Mouse (Mus musculus): ENCODE results near the gene Paqr7.

Paqr7 gene

DNA sequence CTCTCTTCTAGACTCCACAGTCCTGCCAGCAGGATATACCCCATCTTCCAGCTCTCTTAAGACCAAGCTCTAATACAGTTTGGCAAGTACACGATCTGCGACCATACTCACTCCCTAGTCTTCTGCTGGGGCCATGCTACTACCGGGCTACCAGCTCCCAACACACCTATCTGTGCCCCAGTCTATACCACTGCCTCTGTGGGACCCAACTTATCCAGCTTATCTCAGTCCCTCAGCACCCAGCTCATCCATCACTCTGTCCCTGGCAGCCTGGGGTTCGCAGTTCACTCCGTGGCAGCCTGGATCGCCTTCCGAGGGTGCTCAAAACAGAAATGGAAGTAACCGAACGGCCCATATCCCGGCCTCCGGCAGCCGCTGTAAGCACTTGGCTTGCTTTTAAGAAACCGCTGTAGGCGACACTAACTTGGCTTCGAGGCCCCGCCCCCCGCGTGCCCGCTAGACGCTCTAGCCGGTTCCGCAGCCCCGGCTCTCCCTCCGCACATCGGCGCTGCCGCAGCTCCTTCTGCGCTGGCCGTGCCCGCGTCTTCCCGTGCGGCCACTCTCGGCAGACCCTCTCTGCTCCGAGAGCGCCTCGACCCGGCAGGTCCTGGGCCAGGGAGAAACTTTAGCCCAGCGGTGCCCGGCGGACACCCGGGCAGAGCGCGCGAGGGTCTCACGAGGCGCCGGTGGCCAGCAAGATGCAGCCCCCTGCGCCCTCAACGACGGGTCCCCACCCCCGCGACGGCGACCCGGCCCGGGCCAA lies 37.8 kb downstream of the Paqr7 start:
- peak in 1 of 2 experiments; percentile 47 for DNase-seq (ENCODE audit: low spot score in 2 of 2)

GRCm38 (mm10) chr4:134534932-134535786 lies 38.7 kb downstream of the Paqr7 start, which contains the start of gene Mtfr1l:
Gene Mtfr1l (minus strand): TSS chr4:134535387.
- DNase-seq (ENCODE audit: low spot score in 2 of 2), result peak; percentile 96 to 97

- peak in 1 of 2 experiments; percentile 56 for DNase-seq (ENCODE audit: low spot score in 2 of 2)
Observed at GRCm38 (mm10) chr4:134535787-134536151, 39.3 kb downstream of the Paqr7 start.

DNA sequence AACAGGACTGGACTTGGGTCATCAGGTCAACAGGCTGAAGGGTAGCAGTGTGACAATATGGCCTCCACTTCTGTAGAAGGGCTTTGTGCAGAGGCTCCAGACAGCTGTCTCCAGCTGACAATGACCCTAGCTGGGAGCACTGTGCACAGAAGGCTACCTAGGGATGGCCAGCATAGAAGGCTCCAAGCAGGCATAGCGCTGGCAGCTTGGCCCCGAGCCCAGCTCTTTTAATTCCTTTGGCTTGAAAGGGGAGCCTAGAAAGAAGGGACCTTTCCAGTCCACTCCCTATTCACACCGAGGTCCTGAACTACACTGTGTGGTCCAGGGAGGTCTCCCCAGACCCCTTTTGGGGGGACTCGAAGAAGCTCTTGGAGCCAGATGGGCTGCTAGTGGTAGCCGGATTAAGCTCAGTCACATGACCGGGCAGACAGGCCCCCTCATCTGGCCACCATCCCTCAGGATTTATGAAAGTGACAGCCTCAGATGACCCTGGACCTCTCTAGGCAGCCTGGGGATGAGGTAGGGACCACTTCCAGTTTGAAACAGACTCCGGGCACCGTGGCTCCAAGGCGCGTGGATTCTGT lies 42.6 kb downstream of the Paqr7 start:
- DNase-seq (ENCODE audit: low spot score in 2 of 2), result no peak

DNA sequence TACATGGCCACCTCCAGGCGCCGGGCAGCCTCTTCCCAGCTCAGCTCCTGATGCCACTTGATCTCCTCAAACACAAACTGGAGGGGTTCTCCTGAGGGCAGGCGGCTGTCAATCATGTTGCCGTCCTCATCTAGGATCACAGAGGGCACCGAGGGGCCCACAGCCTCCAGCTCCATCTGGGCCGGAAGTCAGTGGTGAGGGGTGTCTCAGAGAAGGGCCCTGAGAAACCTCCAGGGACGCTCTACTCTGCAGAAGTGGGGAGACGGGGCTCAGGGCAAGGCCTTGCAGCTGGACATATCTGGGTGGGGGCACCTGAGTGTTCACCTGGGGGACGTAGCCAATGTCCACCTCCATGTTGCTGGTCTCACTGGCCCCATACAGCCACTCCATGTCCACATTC lies 46.2 kb downstream of the Paqr7 start:
- DNase-seq (ENCODE audit: low spot score in 2 of 2), result no peak

- DNase-seq (ENCODE audit: low spot score in 2 of 2), result peak; percentile 95 to 96
Observed at GRCm38 (mm10) chr4:134543261-134543660, 46.8 kb downstream of the Paqr7 start.

- no peak for DNase-seq (ENCODE audit: low spot score in 2 of 2)
Observed at GRCm38 (mm10) chr4:134546814-134547705, 50.6 kb downstream of the Paqr7 start.

DNA sequence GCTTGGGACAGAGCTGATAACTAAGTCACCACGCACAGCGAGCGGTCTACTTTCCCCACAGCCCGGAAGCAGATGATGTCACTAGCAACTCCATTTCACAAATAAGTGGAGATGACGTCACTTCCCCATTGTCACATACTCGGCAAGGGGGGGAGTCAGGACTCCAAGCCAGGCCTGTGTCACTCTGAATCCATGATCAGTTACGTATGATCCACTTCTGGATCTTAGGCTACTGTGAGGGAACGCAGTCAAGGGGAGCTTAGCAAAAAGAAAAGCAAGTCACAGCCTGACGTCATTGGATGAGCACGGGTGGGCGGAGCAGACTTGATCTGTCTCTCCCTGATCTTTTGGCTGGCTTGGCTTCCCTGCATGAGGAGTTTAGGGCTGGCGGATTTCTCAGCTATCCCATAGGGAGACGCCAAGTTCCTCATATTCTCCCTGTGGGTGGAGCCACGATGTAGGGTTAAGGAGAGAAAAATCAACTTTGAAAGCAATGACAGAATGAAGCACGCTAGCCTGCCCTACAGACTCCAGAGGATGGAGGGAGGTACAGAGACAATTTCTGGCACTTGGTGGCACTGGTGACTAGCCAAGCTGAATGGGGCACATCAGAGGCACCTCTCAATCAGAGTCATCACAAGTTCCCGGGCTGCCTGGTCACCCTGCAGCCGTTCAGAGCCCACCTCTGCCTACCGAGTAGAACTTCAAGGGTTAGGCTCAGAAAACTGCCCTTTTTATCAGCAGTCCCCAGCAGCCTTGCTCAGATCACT lies 51.9 kb downstream of the Paqr7 start:
- peak in 1 of 2 experiments; percentile 27 for DNase-seq (ENCODE audit: low spot score in 2 of 2)

DNA sequence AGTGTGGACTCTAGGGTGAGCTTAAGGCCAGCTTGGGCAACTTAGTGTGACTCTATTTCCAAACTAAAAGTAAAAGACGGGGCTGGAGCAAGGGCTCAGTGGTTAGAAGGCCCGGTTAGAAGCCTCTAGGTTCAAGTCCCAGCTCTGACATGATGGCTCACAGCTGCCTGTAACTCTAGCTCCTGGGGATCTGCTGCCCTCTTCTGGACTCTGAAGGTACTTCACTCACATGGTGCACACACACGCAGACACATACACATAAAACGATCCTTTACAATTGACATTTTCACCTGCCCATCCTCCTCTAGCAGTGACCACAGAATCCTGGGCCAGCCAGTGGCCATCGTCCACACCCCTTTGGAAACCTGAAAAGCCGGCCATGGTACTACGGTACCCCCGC lies 53.4 kb downstream of the Paqr7 start:
- DNase-seq (ENCODE audit: low spot score in 2 of 2), result no peak

DNA sequence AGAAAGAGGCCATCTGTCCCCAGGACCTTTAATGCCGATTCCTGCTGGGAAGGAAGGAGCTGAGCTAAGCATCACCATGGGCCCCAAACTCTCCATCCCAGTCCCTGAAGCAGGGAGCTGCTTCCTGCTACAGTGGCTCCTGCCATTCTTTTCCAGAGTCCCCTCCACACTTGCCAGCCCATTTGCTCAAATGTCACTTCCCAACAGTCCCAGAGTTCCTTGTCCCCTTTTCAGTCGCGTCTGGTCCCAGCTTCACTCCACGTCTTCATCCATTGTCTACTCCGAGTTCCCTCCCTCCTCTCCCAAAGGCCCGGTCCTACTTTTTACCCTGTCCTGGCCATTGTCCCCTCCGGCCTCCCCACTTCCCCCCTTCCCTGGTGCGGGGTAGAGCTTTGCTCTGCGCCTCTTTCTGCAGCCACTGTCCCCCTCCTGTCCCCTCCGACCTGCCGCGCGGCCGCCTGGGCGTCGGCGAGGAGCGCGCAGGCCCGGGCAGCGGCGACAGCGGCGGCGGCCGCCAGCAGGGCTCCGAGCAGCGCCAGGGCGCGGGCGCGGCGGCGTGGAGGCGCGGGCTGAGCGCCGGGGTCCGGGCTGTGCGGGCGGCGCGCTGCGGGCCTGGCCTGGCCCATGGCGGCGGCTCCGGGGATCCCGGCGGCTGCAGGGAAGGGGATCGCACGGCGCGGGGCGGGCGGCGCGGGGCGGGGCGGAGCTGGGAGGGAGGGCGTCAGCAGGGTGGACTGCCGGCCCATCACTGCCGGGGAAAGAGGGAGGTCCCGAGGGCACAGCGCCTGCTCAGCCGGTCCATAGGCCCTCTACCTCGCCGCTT lies 55.2 kb downstream of the Paqr7 start, which contains the start of gene Selenon:
TSS of gene Selenon (minus strand) at position 673 of the 823 bp plus-strand sequence.
- peak; percentile 37 to 51 for DNase-seq (ENCODE audit: low spot score in 2 of 2)

GRCm38 (mm10) chr4:134553631-134554030 lies 57.1 kb downstream of the Paqr7 start:
- DNase-seq (ENCODE audit: low spot score in 2 of 2), result no peak

- DNase-seq (ENCODE audit: low spot score in 2 of 2), result no peak
Observed at GRCm38 (mm10) chr4:134555956-134556580, 59.6 kb downstream of the Paqr7 start.

GRCm38 (mm10) chr4:134557626-134558249 lies 61.2 kb downstream of the Paqr7 start:
- DNase-seq (ENCODE audit: low spot score in 2 of 2), result no peak

GRCm38 (mm10) chr4:134558570-134559113 lies 62.1 kb downstream of the Paqr7 start:
- DNase-seq (ENCODE audit: low spot score in 2 of 2), result no peak

DNA sequence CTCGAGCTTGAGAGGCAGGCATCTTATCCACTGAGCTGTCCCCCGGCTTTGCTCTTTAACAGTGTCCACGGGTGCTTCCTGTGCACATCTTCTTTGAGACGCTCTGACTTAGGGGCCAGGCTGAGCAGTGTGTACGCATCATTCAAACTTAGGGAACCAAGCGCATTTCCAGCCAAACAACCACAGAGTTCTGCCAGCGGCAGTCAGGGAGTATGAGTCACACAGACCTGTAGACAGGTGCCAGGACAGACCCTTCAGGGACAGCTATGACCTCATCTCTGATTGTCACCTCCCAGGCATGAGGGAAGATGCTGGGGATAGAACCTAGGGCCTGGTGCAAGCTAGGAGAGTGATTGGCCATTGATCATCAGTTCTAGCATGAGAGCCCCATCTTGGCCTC lies 62.7 kb downstream of the Paqr7 start:
- no peak for DNase-seq (ENCODE audit: low spot score in 2 of 2)

Data from frontal cortex, postnatal 36 days (tissue).